Mouse (Mus musculus) liver, embryonic 11.5 days (tissue): ENCODE measurements around the gene Xpot. TPM values are rescaled to one million over a fixed set of nuclear protein-coding genes. Genes with fewer than 3 reads are reported as not detected.

ENCODE experiments used
- ATAC-seq: fragments of 200-750 bp; cut with Nextera tagmentation; replicated peaks from 2 replicates; pipeline ENCODE4 v1.8.0; 2017; ENCODE audit warnings: moderate number of reproducible peaks, mild to moderate bottlenecking, moderate TSS enrichment, moderate library complexity; ENCODE audit not compliant: low FRiP score
- DNase-seq: peaks from one replicate; pipeline ENCODE4 v3.0.0-alpha.2; 2017; ENCODE audit warnings: low spot score
- H3K27ac ChIP-seq: fragments of 300-500 bp; sonication (generic); 2 replicates; pipeline ENCODE4 v1.5.1; 2014; ENCODE audit warnings: mild to moderate bottlenecking, low read depth, low read length, control low read depth
- H3K27me3 ChIP-seq: fragments of 300-500 bp; sonication (generic); replicated peaks from 2 replicates; pipeline ENCODE4 v1.6.1; 2014; ENCODE audit warnings: low read length, mixed read lengths; ENCODE audit not compliant: control insufficient read depth, insufficient read depth
- H3K36me3 ChIP-seq: fragments of 300-500 bp; sonication (generic); 2 replicates; pipeline ENCODE4 v1.6.1; 2014; ENCODE audit warnings: mild to moderate bottlenecking, low read length, moderate library complexity, mixed read lengths; ENCODE audit not compliant: control insufficient read depth, insufficient read depth
- H3K4me1 ChIP-seq: fragments of 300-500 bp; sonication (generic); replicated peaks from 2 replicates; pipeline ENCODE4 v1.6.1; 2014; ENCODE audit warnings: low read length, mixed read lengths; ENCODE audit not compliant: control insufficient read depth, insufficient read depth
- H3K4me2 ChIP-seq: fragments of 300-500 bp; sonication (generic); 2 replicates; pipeline ENCODE4 v1.6.1; 2014; ENCODE audit warnings: mild to moderate bottlenecking, control low read depth, moderate library complexity
- H3K4me3 ChIP-seq: fragments of 300-500 bp; sonication (generic); 2 replicates; pipeline ENCODE4 v1.5.1; 2014; ENCODE audit warnings: low read depth, low read length, control low read depth
- H3K9ac ChIP-seq: fragments of 300-500 bp; sonication (generic); 2 replicates; pipeline ENCODE4 v1.6.1; 2014; ENCODE audit warnings: low read depth, low read length, control low read depth
- H3K9me3 ChIP-seq: fragments of 300-500 bp; sonication (generic); 2 replicates; pipeline ENCODE4 v1.6.1; 2016; ENCODE audit warnings: low read length, inconsistent platforms, mixed read lengths; ENCODE audit not compliant: control insufficient read depth
- WGBS: fragments of 180-500 bp; shearing (Covaris S2); extraction: QIAGEN DNeasy Blood & Tissue Kit; methylation state at CpG from one replicate; pipeline ENCODE4 v1.1.7; 2014; 5-methylcytosine and 5-hydroxymethylcytosine counted together
- polyA plus RNA-seq: library from polyadenylated mRNA; unstranded; fragments of >200 nt; fragmentation: Nextera tagmentation; extraction: Ambion mirVana; gene quantifications from 2 replicates; pipeline ENCODE4 v1.2.1, GENCODE M21; 2014

The Xpot gene
- polyA plus RNA-seq, 1 experiment from 2014 or later: 103 TPM

- H3K4me3 ChIP-seq: no peak overlapping the region
- H3K36me3 ChIP-seq: peaks cover 37% of the 10 kb centered on the region
- no peaks in the 10 kb centered on the region for H3K27me3 ChIP-seq
- ATAC-seq (no peak), DNase-seq (no peak)
- no peak overlapping the region for H3K4me2 ChIP-seq
- H3K9me3 ChIP-seq: no peaks in the 10 kb centered on the region
- no peak overlapping the region for H3K9ac ChIP-seq
- no peak overlapping the region for H3K27ac ChIP-seq
- 89% methylated on average over 9 of the region's 9 CpGs for WGBS
- H3K4me1 ChIP-seq: no peaks in the 10 kb centered on the region
These were observed 49.8 kb downstream of the Xpot start for GRCm38 (mm10) chr10:121576372-121576771.

- no peak for ATAC-seq
- no peak for DNase-seq
- no peak overlapping the region for H3K4me2 ChIP-seq
- 93% methylated on average over 22 of the region's 22 CpGs for WGBS
- no peaks in the 10 kb centered on the region; the same call in 1 of the 2 replicates for H3K9me3 ChIP-seq
- H3K27ac ChIP-seq: no peak overlapping the region
- no peak overlapping the region for H3K4me3 ChIP-seq
- H3K27me3 ChIP-seq: no peaks in the 10 kb centered on the region
- no peak overlapping the region for H3K9ac ChIP-seq
- peaks cover 23% of the 10 kb centered on the region for H3K4me1 ChIP-seq
- H3K36me3 ChIP-seq: peaks cover 44% of the 10 kb centered on the region
These were observed 54.5 kb downstream of the Xpot start for GRCm38 (mm10) chr10:121571511-121572147.

- peaks cover 23% of the 10 kb centered on the region for H3K4me1 ChIP-seq
- no peaks in the 10 kb centered on the region for H3K27me3 ChIP-seq
- DNase-seq: no peak
- WGBS: 94% methylated on average over 3 of the region's 3 CpGs
- H3K36me3 ChIP-seq: peaks cover 44% of the 10 kb centered on the region
- H3K9me3 ChIP-seq: no peaks in the 10 kb centered on the region; the same call in 1 of the 2 replicates
- H3K4me2 ChIP-seq: no peak overlapping the region
- no peak overlapping the region for H3K4me3 ChIP-seq
- no peak for ATAC-seq
- no peak overlapping the region for H3K9ac ChIP-seq
- no peak overlapping the region for H3K27ac ChIP-seq
These were observed 55.1 kb downstream of the Xpot start for GRCm38 (mm10) chr10:121571031-121571430.

- DNase-seq (no peak), ATAC-seq (no peak)
- Histone ChIP-seq H3K4me1 (peaks cover 23% of the 10 kb centered on the region), H3K27ac (peak overlapping the region; percentile 87), H3K9ac (no peak overlapping the region), H3K27me3 (no peaks in the 10 kb centered on the region), H3K4me2 (peak overlapping the region; percentile 36), H3K9me3 (no peaks in the 10 kb centered on the region; the same call in 1 of the 2 replicates), H3K36me3 (peaks cover 44% of the 10 kb centered on the region), H3K4me3 (no peak overlapping the region)
- WGBS: 73% methylated on average over 6 of the region's 6 CpGs
These were observed 56.3 kb downstream of the Xpot start for GRCm38 (mm10) chr10:121569796-121570195.

- Histone ChIP-seq H3K36me3 (peaks cover 41% of the 10 kb centered on the region), H3K4me2 (peak overlapping the region; percentile 36)
These were observed 57.0 kb downstream of the Xpot start for GRCm38 (mm10) chr10:121569001-121569589.

GRCm38 (mm10) chr10:121568534-121568933 is 57.6 kb downstream of the Xpot start:
- 74% methylated on average over 7 of the region's 7 CpGs for WGBS
- no peaks in the 10 kb centered on the region; the same call in 1 of the 2 replicates for H3K9me3 ChIP-seq
- no peak overlapping the region for H3K4me3 ChIP-seq
- H3K27me3 ChIP-seq: no peaks in the 10 kb centered on the region
- H3K4me2 ChIP-seq: peak overlapping the region; percentile 36
- ATAC-seq (no peak), DNase-seq (no peak)
- peaks cover 41% of the 10 kb centered on the region for H3K36me3 ChIP-seq
- H3K27ac ChIP-seq: peak overlapping the region; percentile 87
- peaks cover 23% of the 10 kb centered on the region for H3K4me1 ChIP-seq
- H3K9ac ChIP-seq: peak overlapping the region; percentile 20; the same call in 1 of the 2 replicates

More at GRCm38 (mm10) chr10:121569001-121569589, 57.0 kb downstream of the Xpot start:
- Histone ChIP-seq H3K9me3 (no peaks in the 10 kb centered on the region; the same call in 1 of the 2 replicates), H3K27ac (peak overlapping the region; percentile 87), H3K4me3 (no peak overlapping the region), H3K9ac (no peak overlapping the region), H3K4me1 (peaks cover 23% of the 10 kb centered on the region), H3K27me3 (no peaks in the 10 kb centered on the region)
- DNase-seq: peak; percentile 76
- 12% methylated on average over 23 of the region's 23 CpGs for WGBS
- peak; percentile 100 for ATAC-seq

- Histone ChIP-seq H3K36me3 (peaks cover 41% of the 10 kb centered on the region), H3K27me3 (no peaks in the 10 kb centered on the region), H3K4me3 (no peak overlapping the region), H3K4me2 (no peak overlapping the region), H3K4me1 (peaks cover 23% of the 10 kb centered on the region), H3K9ac (0 out of 2 replicates have a peak overlapping the region, but pooled peaks have one; percentile 34), H3K9me3 (no peaks in the 10 kb centered on the region; the same call in 1 of the 2 replicates), H3K27ac (peak overlapping the region; percentile 87)
- ATAC-seq (no peak), DNase-seq (no peak)
- 93% methylated on average over 10 of the region's 10 CpGs for WGBS
These were observed 58.1 kb downstream of the Xpot start for GRCm38 (mm10) chr10:121568026-121568425.

GRCm38 (mm10) chr10:121564447-121564846 is 61.7 kb downstream of the Xpot start:
- H3K27ac ChIP-seq: no peak overlapping the region
- H3K9ac ChIP-seq: no peak overlapping the region
- no peak for ATAC-seq
- DNase-seq: no peak
- peaks cover 30% of the 10 kb centered on the region for H3K36me3 ChIP-seq
- no peak overlapping the region for H3K4me3 ChIP-seq
- no peaks in the 10 kb centered on the region for H3K27me3 ChIP-seq
- 72% methylated on average over 8 of the region's 8 CpGs for WGBS
- H3K4me1 ChIP-seq: peaks cover 14% of the 10 kb centered on the region
- H3K9me3 ChIP-seq: no peaks in the 10 kb centered on the region
- H3K4me2 ChIP-seq: no peak overlapping the region

- no peak overlapping the region for H3K9ac ChIP-seq
- H3K4me3 ChIP-seq: no peak overlapping the region
- 70% methylated on average over 2 of the region's 2 CpGs for WGBS
- H3K27ac ChIP-seq: no peak overlapping the region
- DNase-seq: no peak
- no peaks in the 10 kb centered on the region for H3K4me1 ChIP-seq
- no peak overlapping the region for H3K4me2 ChIP-seq
- H3K36me3 ChIP-seq: peaks cover 45% of the 10 kb centered on the region
- H3K27me3 ChIP-seq: no peaks in the 10 kb centered on the region
- ATAC-seq: no peak
- no peaks in the 10 kb centered on the region for H3K9me3 ChIP-seq
These were observed 67.9 kb downstream of the Xpot start for GRCm38 (mm10) chr10:121558231-121558630.
